Mouse (Mus musculus): ENCODE data around the gene Pde5a. TPM values are rescaled to one million over a fixed set of nuclear protein-coding genes. Genes with fewer than 3 reads are reported as not detected.

The Pde5a gene
- polyA plus RNA-seq, 1 experiment from 2014 or later = 9.0 TPM

- no peak for ATAC-seq
- Histone ChIP-seq H3K4me3 (ENCODE audit: low read length) (no peak overlapping the region), H3K27ac (ENCODE audit: low read length) (no peak overlapping the region), H3K36me3 (ENCODE audit: control insufficient read depth, insufficient read depth, low read length) (0 out of 2 replicates have a peak, but pooled peaks cover 2% of the 10 kb centered on the region), H3K27me3 (replicated peaks; ENCODE audit: control insufficient read depth, insufficient read depth, low read length) (no peaks in the 10 kb centered on the region), H3K4me1 (ENCODE audit: control insufficient read depth, insufficient read depth, low read length) (no peaks in the 10 kb centered on the region), H3K4me2 (ENCODE audit: low read depth, low read length) (no peak overlapping the region), H3K9me3 (ENCODE audit: control insufficient read depth, low read length) (no peaks in the 10 kb centered on the region), H3K9ac (ENCODE audit: low read depth, low read length) (no peak overlapping the region)
- 93% methylated on average over 15 of the region's 15 CpGs for WGBS
These were observed 10.7 kb downstream of the Pde5a start for GRCm38 (mm10) chr3:122739460-122739859.

GRCm38 (mm10) chr3:122744265-122744664, 15.5 kb downstream of the Pde5a start:
- Histone ChIP-seq H3K4me2 (ENCODE audit: low read depth, low read length) (no peak overlapping the region), H3K4me1 (ENCODE audit: control insufficient read depth, insufficient read depth, low read length) (no peaks in the 10 kb centered on the region), H3K9me3 (ENCODE audit: control insufficient read depth, low read length) (0 out of 2 replicates have a peak, but pooled peaks cover 5% of the 10 kb centered on the region), H3K36me3 (ENCODE audit: control insufficient read depth, insufficient read depth, low read length) (peaks cover 7% of the 10 kb centered on the region; the same call in 1 of the 2 replicates), H3K4me3 (ENCODE audit: low read length) (no peak overlapping the region), H3K27ac (ENCODE audit: low read length) (no peak overlapping the region), H3K9ac (ENCODE audit: low read depth, low read length) (no peak overlapping the region), H3K27me3 (replicated peaks; ENCODE audit: control insufficient read depth, insufficient read depth, low read length) (no peaks in the 10 kb centered on the region)
- ATAC-seq = no peak
- WGBS = 92% methylated on average over 3 of the region's 3 CpGs

GRCm38 (mm10) chr3:122747921-122748700, 19.4 kb downstream of the Pde5a start:
- no peaks in the 10 kb centered on the region for H3K27me3 ChIP-seq (replicated peaks; ENCODE audit: control insufficient read depth, insufficient read depth, low read length)
- ATAC-seq = no peak
- 88% methylated on average over 9 of the region's 9 CpGs for WGBS

GRCm38 (mm10) chr3:122763240-122763761, 34.6 kb downstream of the Pde5a start:
- Histone ChIP-seq H3K4me1 (ENCODE audit: control insufficient read depth, insufficient read depth, low read length) (peaks cover 22% of the 10 kb centered on the region), H3K9me3 (ENCODE audit: control insufficient read depth, low read length) (no peaks in the 10 kb centered on the region), H3K9ac (ENCODE audit: low read depth, low read length) (no peak overlapping the region), H3K36me3 (ENCODE audit: control insufficient read depth, insufficient read depth, low read length) (0 out of 2 replicates have a peak, but pooled peaks cover 3% of the 10 kb centered on the region), H3K4me3 (ENCODE audit: low read length) (no peak overlapping the region), H3K27ac (ENCODE audit: low read length) (no peak overlapping the region), H3K27me3 (replicated peaks; ENCODE audit: control insufficient read depth, insufficient read depth, low read length) (no peaks in the 10 kb centered on the region), H3K4me2 (ENCODE audit: low read depth, low read length) (no peak overlapping the region)
- 66% methylated on average over 8 of the region's 8 CpGs for WGBS
- ATAC-seq = peak; percentile 43; the same call in 1 of the 2 replicates

More at GRCm38 (mm10) chr3:122747921-122748700, 19.4 kb downstream of the Pde5a start:
- no peak overlapping the region for H3K9ac ChIP-seq (ENCODE audit: low read depth, low read length)
- H3K36me3 ChIP-seq (ENCODE audit: control insufficient read depth, insufficient read depth, low read length) = peaks cover 5% of the 10 kb centered on the region; the same call in 1 of the 2 replicates
- H3K4me1 ChIP-seq (ENCODE audit: control insufficient read depth, insufficient read depth, low read length) = no peaks in the 10 kb centered on the region
- H3K9me3 ChIP-seq (ENCODE audit: control insufficient read depth, low read length) = 0 out of 2 replicates have a peak, but pooled peaks cover 5% of the 10 kb centered on the region
- H3K4me2 ChIP-seq (ENCODE audit: low read depth, low read length) = no peak overlapping the region
- no peak overlapping the region for H3K27ac ChIP-seq (ENCODE audit: low read length)
- H3K4me3 ChIP-seq (ENCODE audit: low read length) = no peak overlapping the region

GRCm38 (mm10) chr3:122763768-122764167, 35.0 kb downstream of the Pde5a start:
- no peaks in the 10 kb centered on the region for H3K27me3 ChIP-seq (replicated peaks; ENCODE audit: control insufficient read depth, insufficient read depth, low read length)
- H3K9me3 ChIP-seq (ENCODE audit: control insufficient read depth, low read length) = no peaks in the 10 kb centered on the region
- 41% methylated on average over 14 of the region's 14 CpGs for WGBS
- 0 out of 2 replicates have a peak, but pooled peaks cover 3% of the 10 kb centered on the region for H3K36me3 ChIP-seq (ENCODE audit: control insufficient read depth, insufficient read depth, low read length)
- H3K4me3 ChIP-seq (ENCODE audit: low read length) = no peak overlapping the region
- no peak overlapping the region for H3K27ac ChIP-seq (ENCODE audit: low read length)
- ATAC-seq = peak; percentile 78
- no peak overlapping the region for H3K9ac ChIP-seq (ENCODE audit: low read depth, low read length)
- H3K4me2 ChIP-seq (ENCODE audit: low read depth, low read length) = no peak overlapping the region
- H3K4me1 ChIP-seq (ENCODE audit: control insufficient read depth, insufficient read depth, low read length) = peaks cover 22% of the 10 kb centered on the region

- Histone ChIP-seq H3K4me1 (ENCODE audit: control insufficient read depth, insufficient read depth, low read length) (peaks cover 20% of the 10 kb centered on the region), H3K4me3 (ENCODE audit: low read length) (no peak overlapping the region), H3K9me3 (ENCODE audit: control insufficient read depth, low read length) (no peaks in the 10 kb centered on the region), H3K27ac (ENCODE audit: low read length) (0 out of 2 replicates have a peak overlapping the region, but pooled peaks have one; percentile 1), H3K4me2 (ENCODE audit: low read depth, low read length) (no peak overlapping the region), H3K36me3 (ENCODE audit: control insufficient read depth, insufficient read depth, low read length) (0 out of 2 replicates have a peak, but pooled peaks cover under 1% of the 10 kb centered on the region), H3K9ac (ENCODE audit: low read depth, low read length) (no peak overlapping the region), H3K27me3 (replicated peaks; ENCODE audit: control insufficient read depth, insufficient read depth, low read length) (no peaks in the 10 kb centered on the region)
- no peak for ATAC-seq
- 38% methylated on average over 4 of the region's 4 CpGs for WGBS
These were observed 38.2 kb downstream of the Pde5a start for GRCm38 (mm10) chr3:122766930-122767329.

GRCm38 (mm10) chr3:122767841-122768240, 39.1 kb downstream of the Pde5a start:
- WGBS = 80% methylated on average over 5 of the region's 5 CpGs
- no peak overlapping the region for H3K9ac ChIP-seq (ENCODE audit: low read depth, low read length)
- no peaks in the 10 kb centered on the region for H3K27me3 ChIP-seq (replicated peaks; ENCODE audit: control insufficient read depth, insufficient read depth, low read length)
- ATAC-seq = no peak
- no peaks in the 10 kb centered on the region for H3K9me3 ChIP-seq (ENCODE audit: control insufficient read depth, low read length)
- H3K27ac ChIP-seq (ENCODE audit: low read length) = no peak overlapping the region
- H3K4me1 ChIP-seq (ENCODE audit: control insufficient read depth, insufficient read depth, low read length) = peaks cover 19% of the 10 kb centered on the region
- no peak overlapping the region for H3K4me3 ChIP-seq (ENCODE audit: low read length)
- no peaks in the 10 kb centered on the region for H3K36me3 ChIP-seq (ENCODE audit: control insufficient read depth, insufficient read depth, low read length)
- H3K4me2 ChIP-seq (ENCODE audit: low read depth, low read length) = no peak overlapping the region

- Histone ChIP-seq H3K4me3 (ENCODE audit: low read length) (no peak overlapping the region), H3K4me1 (ENCODE audit: control insufficient read depth, insufficient read depth, low read length) (no peaks in the 10 kb centered on the region), H3K9ac (ENCODE audit: low read depth, low read length) (no peak overlapping the region), H3K27me3 (replicated peaks; ENCODE audit: control insufficient read depth, insufficient read depth, low read length) (no peaks in the 10 kb centered on the region), H3K27ac (ENCODE audit: low read length) (no peak overlapping the region), H3K9me3 (ENCODE audit: control insufficient read depth, low read length) (no peaks in the 10 kb centered on the region), H3K36me3 (ENCODE audit: control insufficient read depth, insufficient read depth, low read length) (no peaks in the 10 kb centered on the region), H3K4me2 (ENCODE audit: low read depth, low read length) (no peak overlapping the region)
- WGBS = 67% methylated on average over 6 of the region's 6 CpGs
- no peak for ATAC-seq
These were observed 52.7 kb downstream of the Pde5a start for GRCm38 (mm10) chr3:122781417-122781816.

- Histone ChIP-seq H3K9me3 (ENCODE audit: control insufficient read depth, low read length) (no peaks in the 10 kb centered on the region), H3K4me1 (ENCODE audit: control insufficient read depth, insufficient read depth, low read length) (no peaks in the 10 kb centered on the region), H3K4me3 (ENCODE audit: low read length) (no peak overlapping the region), H3K27ac (ENCODE audit: low read length) (no peak overlapping the region), H3K9ac (ENCODE audit: low read depth, low read length) (no peak overlapping the region), H3K4me2 (ENCODE audit: low read depth, low read length) (no peak overlapping the region), H3K36me3 (ENCODE audit: control insufficient read depth, insufficient read depth, low read length) (0 out of 2 replicates have a peak, but pooled peaks cover 3% of the 10 kb centered on the region), H3K27me3 (replicated peaks; ENCODE audit: control insufficient read depth, insufficient read depth, low read length) (no peaks in the 10 kb centered on the region)
- WGBS = 61% methylated on average over 1 of the region's 1 CpGs
- no peak for ATAC-seq
These were observed 55.5 kb downstream of the Pde5a start for GRCm38 (mm10) chr3:122784245-122784644.

Data from intestine, embryonic 16.5 days (tissue).